Mouse (Mus musculus): ENCODE measurements around the gene Tmc8. TPM values are rescaled to one million over a fixed set of nuclear protein-coding genes. Genes with fewer than 3 reads are reported as not detected.
"Not testable (repeated sequence)": the region's sequence is repeated elsewhere in the genome, so short reads cannot be mapped to it uniquely, and the experiment has no call there.

Gene Tmc8
- polyA plus RNA-seq, 1 experiment from 2014 or later, result 0.99 TPM

GRCm38 (mm10) chr11:117788481-117788880 lies 6.6 kb downstream of the Tmc8 start:
- H3K36me3 ChIP-seq (ENCODE audit: control insufficient read depth, insufficient read depth); H3K4me2 ChIP-seq (ENCODE audit: low read length); H3K9ac ChIP-seq (replicated peaks; ENCODE audit: low read depth, low read length); H3K4me1 ChIP-seq (replicated peaks; ENCODE audit: control insufficient read depth, insufficient read depth, low read length); H3K9me3 ChIP-seq (ENCODE audit: control insufficient read depth, low read length); H3K4me3 ChIP-seq (replicated peaks; ENCODE audit: low read length); H3K27ac ChIP-seq (ENCODE audit: low read length); H3K27me3 ChIP-seq (replicated peaks; ENCODE audit: control insufficient read depth, insufficient read depth, low read length); ATAC-seq: not testable (repeated sequence)
- WGBS, result 85% methylated on average over 7 of the region's 7 CpGs

GRCm38 (mm10) chr11:117790286-117790685 lies 8.4 kb downstream of the Tmc8 start:
- H3K4me1 ChIP-seq (replicated peaks; ENCODE audit: control insufficient read depth, insufficient read depth, low read length), result 0 out of 2 replicates have a peak, but pooled peaks cover 5% of the 10 kb centered on the region
- no peaks in the 10 kb centered on the region for H3K9me3 ChIP-seq (ENCODE audit: control insufficient read depth, low read length)
- H3K27me3 ChIP-seq (replicated peaks; ENCODE audit: control insufficient read depth, insufficient read depth, low read length), result no peaks in the 10 kb centered on the region; the same call in 1 of the 2 replicates
- WGBS, result 4% methylated on average over 14 of the region's 14 CpGs
- no peak overlapping the region for H3K27ac ChIP-seq (ENCODE audit: low read length)
- no peak overlapping the region for H3K9ac ChIP-seq (replicated peaks; ENCODE audit: low read depth, low read length)
- no peak overlapping the region for H3K4me3 ChIP-seq (replicated peaks; ENCODE audit: low read length)
- H3K4me2 ChIP-seq (ENCODE audit: low read length), result no peak overlapping the region
- H3K36me3 ChIP-seq (ENCODE audit: control insufficient read depth, insufficient read depth), result no peaks in the 10 kb centered on the region
- no peak for ATAC-seq

- 36% methylated on average over 23 of the region's 23 CpGs for WGBS
- H3K27ac ChIP-seq (ENCODE audit: low read length), result no peak overlapping the region
- H3K9me3 ChIP-seq (ENCODE audit: control insufficient read depth, low read length), result no peaks in the 10 kb centered on the region
- H3K4me1 ChIP-seq (replicated peaks; ENCODE audit: control insufficient read depth, insufficient read depth, low read length), result 0 out of 2 replicates have a peak, but pooled peaks cover 5% of the 10 kb centered on the region
- no peak overlapping the region for H3K9ac ChIP-seq (replicated peaks; ENCODE audit: low read depth, low read length)
- H3K4me3 ChIP-seq (replicated peaks; ENCODE audit: low read length), result no peak overlapping the region
- H3K36me3 ChIP-seq (ENCODE audit: control insufficient read depth, insufficient read depth), result no peaks in the 10 kb centered on the region
- no peaks in the 10 kb centered on the region; the same call in 1 of the 2 replicates for H3K27me3 ChIP-seq (replicated peaks; ENCODE audit: control insufficient read depth, insufficient read depth, low read length)
- H3K4me2 ChIP-seq (ENCODE audit: low read length), result no peak overlapping the region
- no peak for ATAC-seq
Observed at GRCm38 (mm10) chr11:117790703-117791440, 9.0 kb downstream of the Tmc8 start.

- Histone ChIP-seq H3K9ac (replicated peaks; ENCODE audit: low read depth, low read length) (no peak overlapping the region), H3K27ac (ENCODE audit: low read length) (no peak overlapping the region), H3K4me2 (ENCODE audit: low read length) (no peak overlapping the region), H3K4me3 (replicated peaks; ENCODE audit: low read length) (no peak overlapping the region), H3K4me1 (replicated peaks; ENCODE audit: control insufficient read depth, insufficient read depth, low read length) (0 out of 2 replicates have a peak, but pooled peaks cover 5% of the 10 kb centered on the region), H3K36me3 (ENCODE audit: control insufficient read depth, insufficient read depth) (no peaks in the 10 kb centered on the region), H3K27me3 (replicated peaks; ENCODE audit: control insufficient read depth, insufficient read depth, low read length) (no peaks in the 10 kb centered on the region; the same call in 1 of the 2 replicates), H3K9me3 (ENCODE audit: control insufficient read depth, low read length) (no peaks in the 10 kb centered on the region)
- no peak for ATAC-seq
- 89% methylated on average over 9 of the region's 9 CpGs for WGBS
Observed at GRCm38 (mm10) chr11:117791441-117791761, 9.5 kb downstream of the Tmc8 start.

GRCm38 (mm10) chr11:117792281-117792888 lies 10.5 kb downstream of the Tmc8 start:
- Histone ChIP-seq H3K9ac (replicated peaks; ENCODE audit: low read depth, low read length) (no peak overlapping the region), H3K4me3 (replicated peaks; ENCODE audit: low read length) (no peak overlapping the region), H3K27ac (ENCODE audit: low read length) (no peak overlapping the region), H3K4me1 (replicated peaks; ENCODE audit: control insufficient read depth, insufficient read depth, low read length) (0 out of 2 replicates have a peak, but pooled peaks cover 5% of the 10 kb centered on the region), H3K36me3 (ENCODE audit: control insufficient read depth, insufficient read depth) (no peaks in the 10 kb centered on the region), H3K4me2 (ENCODE audit: low read length) (no peak overlapping the region), H3K9me3 (ENCODE audit: control insufficient read depth, low read length) (no peaks in the 10 kb centered on the region), H3K27me3 (replicated peaks; ENCODE audit: control insufficient read depth, insufficient read depth, low read length) (no peaks in the 10 kb centered on the region; the same call in 1 of the 2 replicates)
- ATAC-seq, result no peak
- WGBS, result 10% methylated on average over 22 of the region's 22 CpGs

GRCm38 (mm10) chr11:117794035-117794551 lies 12.2 kb downstream of the Tmc8 start:
- Histone ChIP-seq H3K4me1 (replicated peaks; ENCODE audit: control insufficient read depth, insufficient read depth, low read length) (0 out of 2 replicates have a peak, but pooled peaks cover 5% of the 10 kb centered on the region), H3K9me3 (ENCODE audit: control insufficient read depth, low read length) (no peaks in the 10 kb centered on the region), H3K4me2 (ENCODE audit: low read length) (no peak overlapping the region), H3K27me3 (replicated peaks; ENCODE audit: control insufficient read depth, insufficient read depth, low read length) (no peaks in the 10 kb centered on the region; the same call in 1 of the 2 replicates), H3K36me3 (ENCODE audit: control insufficient read depth, insufficient read depth) (no peaks in the 10 kb centered on the region), H3K4me3 (replicated peaks; ENCODE audit: low read length) (no peak overlapping the region), H3K27ac (ENCODE audit: low read length) (no peak overlapping the region), H3K9ac (replicated peaks; ENCODE audit: low read depth, low read length) (no peak overlapping the region)
- WGBS, result 55% methylated on average over 4 of the region's 4 CpGs
- ATAC-seq, result no peak

GRCm38 (mm10) chr11:117796954-117797353 lies 15.1 kb downstream of the Tmc8 start:
- Histone ChIP-seq H3K27ac (ENCODE audit: low read length) (no peak overlapping the region), H3K9me3 (ENCODE audit: control insufficient read depth, low read length) (no peaks in the 10 kb centered on the region), H3K9ac (replicated peaks; ENCODE audit: low read depth, low read length) (no peak overlapping the region), H3K36me3 (ENCODE audit: control insufficient read depth, insufficient read depth) (no peaks in the 10 kb centered on the region), H3K27me3 (replicated peaks; ENCODE audit: control insufficient read depth, insufficient read depth, low read length) (no peaks in the 10 kb centered on the region), H3K4me1 (replicated peaks; ENCODE audit: control insufficient read depth, insufficient read depth, low read length) (0 out of 2 replicates have a peak, but pooled peaks cover 2% of the 10 kb centered on the region), H3K4me3 (replicated peaks; ENCODE audit: low read length) (no peak overlapping the region), H3K4me2 (ENCODE audit: low read length) (no peak overlapping the region)
- 59% methylated on average over 5 of the region's 5 CpGs for WGBS
- ATAC-seq, result no peak

- H3K4me1 ChIP-seq (replicated peaks; ENCODE audit: control insufficient read depth, insufficient read depth, low read length), result no peaks in the 10 kb centered on the region
- H3K36me3 ChIP-seq (ENCODE audit: control insufficient read depth, insufficient read depth), result no peaks in the 10 kb centered on the region
- 66% methylated on average over 9 of the region's 9 CpGs for WGBS
- no peaks in the 10 kb centered on the region for H3K27me3 ChIP-seq (replicated peaks; ENCODE audit: control insufficient read depth, insufficient read depth, low read length)
- no peak within 1 kb of the TSS for H3K4me3 ChIP-seq (replicated peaks; ENCODE audit: low read length)
- no peak within 1 kb of the TSS for H3K9ac ChIP-seq (replicated peaks; ENCODE audit: low read depth, low read length)
- ATAC-seq, result no peak
- no peaks in the 10 kb centered on the region for H3K9me3 ChIP-seq (ENCODE audit: control insufficient read depth, low read length)
- no peak within 1 kb of the TSS for H3K4me2 ChIP-seq (ENCODE audit: low read length)
- no peak within 1 kb of the TSS for H3K27ac ChIP-seq (ENCODE audit: low read length)
Observed at GRCm38 (mm10) chr11:117797511-117798159, 15.8 kb downstream of the Tmc8 start, which contains the start of gene 6030468B19Rik. TSS of gene 6030468B19Rik (plus strand) at chr11:117797660.

- Histone ChIP-seq H3K9ac (replicated peaks; ENCODE audit: low read depth, low read length) (no peak overlapping the region), H3K36me3 (ENCODE audit: control insufficient read depth, insufficient read depth) (no peaks in the 10 kb centered on the region), H3K4me2 (ENCODE audit: low read length) (no peak overlapping the region), H3K27me3 (replicated peaks; ENCODE audit: control insufficient read depth, insufficient read depth, low read length) (no peaks in the 10 kb centered on the region), H3K4me3 (replicated peaks; ENCODE audit: low read length) (no peak overlapping the region), H3K9me3 (ENCODE audit: control insufficient read depth, low read length) (no peaks in the 10 kb centered on the region), H3K27ac (ENCODE audit: low read length) (no peak overlapping the region), H3K4me1 (replicated peaks; ENCODE audit: control insufficient read depth, insufficient read depth, low read length) (no peaks in the 10 kb centered on the region)
- no peak for ATAC-seq
- WGBS, result 65% methylated on average over 2 of the region's 2 CpGs
Observed at GRCm38 (mm10) chr11:117798160-117798541, 16.3 kb downstream of the Tmc8 start.

Measured in forebrain, embryonic 16.5 days (tissue).